8 mouse cellular contexts compared by ENCODE assay signal in genomic region chr3:88087688-88088087, GRCm38 (mm10). TPM values are rescaled to one million over a fixed set of nuclear protein-coding genes. Genes with fewer than 3 reads are reported as not detected.
DNase-seq lines count a peak whose midpoint lies in the region; ATAC-seq and TF ChIP-seq lines count a peak whose summit lies in the region.

No protein-coding gene starts in this region.

- WGBS in kidney, adult 2 months: 97% methylated on average over 1 of the region's 1 CpGs
- WGBS in kidney, embryonic 14.5 days: 81% methylated on average over 1 of the region's 1 CpGs
- 90% methylated on average over 1 of the region's 1 CpGs for WGBS in lung, adult 2 months

- in situ Hi-C loops in CH12.LX (cut with MboI; ENCODE audit: low pct_ligation_motif_present, low pct_unique_long_range_greater_than_20kb, low sequenced_read_pairs): loop anchor here (5.0 kb wide), 2 partner anchors 45 to 80 kb away; no protein-coding TSS in a partner anchor

- no peak overlapping the region for H3K4me2 ChIP-seq in kidney, embryonic 14.5 days (replicated peaks; ENCODE audit: low read depth, low read length)
- H3K4me2 ChIP-seq in CH12.LX (ENCODE audit: insufficient read depth, low read depth, poor library complexity, severe bottlenecking): no peak overlapping the region

- dilution Hi-C loops in CH12.LX (cut with MboI; ENCODE audit: extremely low pct_ligation_motif_present, extremely low pct_unique_long_range_greater_than_20kb, low sequenced_read_pairs): no loop called here

- H3K36me3 ChIP-seq in kidney, adult 2 months (ENCODE audit: control insufficient read depth, insufficient read depth, low read length): no peaks in the 10 kb centered on the region
- peaks cover 65% of the 10 kb centered on the region for H3K36me3 ChIP-seq in kidney, embryonic 14.5 days (ENCODE audit: control insufficient read depth, insufficient read depth, low read length)
- peaks cover 32 to 70% of the 10 kb centered on the region in 2 experiments for H3K36me3 ChIP-seq in CH12.LX (replicated peaks in 1 of 2; ENCODE audit: control insufficient read depth in 1 of 2, insufficient read depth in 1 of 2, low read length in 1 of 2)

- peak; percentile 68 for TF ChIP-seq CTCF in kidney, adult 2 months (conservative IDR thresholded peaks at IDR 0.05; ENCODE audit: insufficient read depth, insufficient read length, low read depth, low read length)
- TF ChIP-seq CTCF in CH12.LX (conservative IDR thresholded peaks at IDR 0.05 in 1 of 2, IDR thresholded peaks at IDR 0.05 in 1 of 2; ENCODE audit: low read depth in 2 of 2, low read length in 2 of 2): peak; percentile 70 to 90
- TF ChIP-seq CTCF in lung, adult 2 months (IDR thresholded peaks at IDR 0.05; ENCODE audit: insufficient read depth, low read length): peak; percentile 78

- ATAC-seq in kidney, embryonic 14.5 days (ENCODE audit: low FRiP score, low TSS enrichment): no peak

- H3K79me2 ChIP-seq in CH12.LX (replicated peaks; ENCODE audit: control insufficient read depth, extremely low read depth, insufficient read depth, poor library complexity, severe bottlenecking): no peaks in the 10 kb centered on the region

- TF ChIP-seq EP300 in CH12.LX (IDR thresholded peaks at IDR 0.05; ENCODE audit: low read length): no peak

- H3K4me3 ChIP-seq in kidney, adult 2 months (ENCODE audit: insufficient read depth, low read depth, low read length): no peak overlapping the region
- no peak overlapping the region for H3K4me3 ChIP-seq in kidney, embryonic 14.5 days (ENCODE audit: low read length)
- H3K4me3 ChIP-seq in CH12.LX (replicated peaks in 1 of 3; ENCODE audit: low read depth in 2 of 3, low read length in 2 of 3, poor library complexity in 1 of 3): no peak overlapping the region
- H3K4me3 ChIP-seq in lung, adult 2 months (replicated peaks; ENCODE audit: extremely low read depth, low read depth, low read length): no peak overlapping the region

- TF ChIP-seq POLR2A in kidney, adult 2 months (IDR thresholded peaks at IDR 0.05; ENCODE audit: low read depth, low read length): no peak
- TF ChIP-seq POLR2A in CH12.LX (IDR thresholded peaks at IDR 0.05; ENCODE audit: low read depth, low read length): no peak
- TF ChIP-seq POLR2A in lung, adult 2 months (IDR thresholded peaks at IDR 0.05; ENCODE audit: borderline replicate concordance, extremely low read depth, low read depth, low read length): no peak

- peak; percentile 56 for DNase-seq in kidney, adult 2 months
- DNase-seq in CH12.LX (ENCODE audit: extremely low read depth) (peak; percentile 45), adipocyte (ENCODE audit: low spot score) (peak; percentile 49)
- DNase-seq in lung, adult 2 months: no peak
- DNase-seq in layer of hippocampus, postnatal 36 days: no peak
- DNase-seq in layer of hippocampus, postnatal 25 days (ENCODE audit: extremely low spot score in 1 of 2, low spot score in 1 of 2): no peak
- DNase-seq in frontal cortex, postnatal 25 days (ENCODE audit: low spot score in 2 of 2): no peak

- TF ChIP-seq RAD21 in CH12.LX (IDR thresholded peaks at IDR 0.05; ENCODE audit: low read depth, low read length): peak; percentile 70

- H3K27me3 ChIP-seq in kidney, adult 2 months (replicated peaks; ENCODE audit: control insufficient read depth, insufficient read depth, low read length): no peaks in the 10 kb centered on the region
- H3K27me3 ChIP-seq in kidney, embryonic 14.5 days (ENCODE audit: control insufficient read depth, insufficient read depth, low read length): no peaks in the 10 kb centered on the region
- H3K27me3 ChIP-seq in CH12.LX (replicated peaks): no peaks in the 10 kb centered on the region

- no peak overlapping the region for H3K9ac ChIP-seq in kidney, embryonic 14.5 days (ENCODE audit: low read depth, low read length)
- no peak overlapping the region for H3K9ac ChIP-seq in CH12.LX (ENCODE audit: insufficient read depth, low read depth)

- no peaks in the 10 kb centered on the region for H3K4me1 ChIP-seq in kidney, adult 2 months (ENCODE audit: control insufficient read depth, insufficient read depth, low read length)
- H3K4me1 ChIP-seq in kidney, embryonic 14.5 days (ENCODE audit: control insufficient read depth, insufficient read depth, low read length): peaks cover 5% of the 10 kb centered on the region; the same call in 1 of the 2 replicates
- H3K4me1 ChIP-seq in CH12.LX (ENCODE audit: control insufficient read depth in 1 of 2, insufficient read depth in 2 of 2): peaks cover 10 to 35% of the 10 kb centered on the region in 2 experiments
- H3K4me1 ChIP-seq in lung, adult 2 months (ENCODE audit: control insufficient read depth, insufficient read depth, low read length): no peaks in the 10 kb centered on the region

- no peak overlapping the region for H3K27ac ChIP-seq in kidney, adult 2 months (ENCODE audit: insufficient read depth, low read depth, low read length)
- no peak overlapping the region for H3K27ac ChIP-seq in kidney, embryonic 14.5 days (ENCODE audit: low read depth, low read length)
- H3K27ac ChIP-seq in CH12.LX (ENCODE audit: insufficient read depth, low read depth): no peak overlapping the region

- H3K9me3 ChIP-seq in kidney, embryonic 14.5 days (ENCODE audit: control insufficient read depth, low read length): no peaks in the 10 kb centered on the region
- no peaks in the 10 kb centered on the region for H3K9me3 ChIP-seq in CH12.LX (replicated peaks; ENCODE audit: low read length)

TF ChIP-seq in CH12.LX, 34 proteins besides CTCF, POLR2A, EP300 and RAD21:
- TF ChIP-seq SMC3 (IDR thresholded peaks at IDR 0.05; ENCODE audit: low read depth, low read length): peak; percentile 83
- peak; percentile 31; the same call in 1 of the 2 replicates for TF ChIP-seq ZC3H11A (IDR thresholded peaks at IDR 0.05; ENCODE audit: low read depth, low read length)
- no peak for TF ChIP-seq JUN (IDR thresholded peaks at IDR 0.05; ENCODE audit: insufficient read depth, low read depth, low read length)
- TF ChIP-seq MYC (IDR thresholded peaks at IDR 0.05; ENCODE audit: low read depth, low read length): peak; percentile 97
- TF ChIP-seq USF1 (IDR thresholded peaks at IDR 0.05; ENCODE audit: low read depth, low read length): no peak
- TF ChIP-seq ZNF384 (IDR thresholded peaks at IDR 0.05; ENCODE audit: low read depth, low read length): peak; percentile 68

RNA-seq across cellular contexts. Expression of gene Iqgap3, which starts 5.9 kb away (rescaled TPM):
- 0.81 and 0.83 TPM in 2 replicates for polyA plus RNA-seq in kidney, adult 2 months (2012; rRNA removed)
- polyA plus RNA-seq in kidney, embryonic 14.5 days (2014; fragmentation: Nextera tagmentation; extraction: Ambion mirVana): 15.5 and 20.9 TPM in 2 replicates
- total RNA-seq in CH12.LX (2012; rRNA removed): 15.9 and 21.9 TPM in 2 replicates
- 12.1 and 13.0 TPM in 2 replicates for total RNA-seq in CH12.LX (2014; rRNA removed)
- polyA plus RNA-seq in CH12.LX (2012; ENCODE audit: insufficient read length, low read depth): 16.1 and 18.3 TPM in 2 replicates
- 1.8 and 2.5 TPM in 2 replicates for polyA plus RNA-seq in lung, adult 2 months (2012; rRNA removed)
- total RNA-seq in layer of hippocampus, postnatal 36 days (2021): under 1 TPM; 0.37 to 0.53 TPM
- total RNA-seq in layer of hippocampus, postnatal 25 days (2021): under 1 TPM; 0.42 to 0.52 TPM

RNA-seq across cellular contexts. Expression of gene Ttc24, which starts 9.6 kb away (rescaled TPM):
- polyA plus RNA-seq in kidney, adult 2 months (2012; rRNA removed): 0.15 TPM in 1 of 2 replicates, not detected in the other
- polyA plus RNA-seq in kidney, embryonic 14.5 days (2014; fragmentation: Nextera tagmentation; extraction: Ambion mirVana): not detected in 2 replicates
- total RNA-seq in CH12.LX (2012; rRNA removed): not detected in 2 replicates
- not detected in 2 replicates for total RNA-seq in CH12.LX (2014; rRNA removed)
- polyA plus RNA-seq in CH12.LX (2012; ENCODE audit: insufficient read length, low read depth): not detected in 2 replicates
- not detected in 2 replicates for polyA plus RNA-seq in lung, adult 2 months (2012; rRNA removed)
- total RNA-seq in layer of hippocampus, postnatal 36 days (2021): not detected
- not detected for total RNA-seq in layer of hippocampus, postnatal 25 days (2021)

RNA-seq across cellular contexts. Expression of gene Naxe, which starts 29.4 kb away (rescaled TPM):
- polyA plus RNA-seq in kidney, adult 2 months (2012; rRNA removed): 141 and 165 TPM in 2 replicates
- 159 and 171 TPM in 2 replicates for polyA plus RNA-seq in kidney, embryonic 14.5 days (2014; fragmentation: Nextera tagmentation; extraction: Ambion mirVana)
- total RNA-seq in CH12.LX (2012; rRNA removed) (98.1 and 124 TPM in 2 replicates), CH12.LX (2014; rRNA removed) (65.6 and 71.0 TPM in 2 replicates)
- 80.5 and 91.3 TPM in 2 replicates for polyA plus RNA-seq in CH12.LX (2012; ENCODE audit: insufficient read length, low read depth)
- polyA plus RNA-seq in lung, adult 2 months (2012; rRNA removed): 90.5 and 117 TPM in 2 replicates
- total RNA-seq in layer of hippocampus, postnatal 36 days (2021): 10 to 100 TPM; 77.7 to 78.1 TPM
- total RNA-seq in layer of hippocampus, postnatal 25 days (2021): 10 to 100 TPM; 80.8 to 84.2 TPM

RNA-seq across cellular contexts. Expression of gene Gpatch4, which starts 44.8 kb away (rescaled TPM):
- polyA plus RNA-seq in kidney, adult 2 months (2012; rRNA removed): 5.1 and 7.4 TPM in 2 replicates
- polyA plus RNA-seq in kidney, embryonic 14.5 days (2014; fragmentation: Nextera tagmentation; extraction: Ambion mirVana): 48.1 and 48.6 TPM in 2 replicates
- total RNA-seq in CH12.LX (2012; rRNA removed) (49.1 and 64.2 TPM in 2 replicates), CH12.LX (2014; rRNA removed) (20.3 and 21.6 TPM in 2 replicates)
- 128 and 182 TPM in 2 replicates for polyA plus RNA-seq in CH12.LX (2012; ENCODE audit: insufficient read length, low read depth)
- polyA plus RNA-seq in lung, adult 2 months (2012; rRNA removed): 5.7 and 7.2 TPM in 2 replicates
- total RNA-seq in layer of hippocampus, postnatal 36 days (2021): 10 to 100 TPM; 14.5 to 17.8 TPM
- total RNA-seq in layer of hippocampus, postnatal 25 days (2021): 10 to 100 TPM; 14.9 to 15.7 TPM

RNA-seq across cellular contexts. Expression of gene Mef2d, which starts 54.5 kb away (rescaled TPM):
- 41.8 and 42.7 TPM in 2 replicates for polyA plus RNA-seq in kidney, adult 2 months (2012; rRNA removed)
- 12.6 and 21.8 TPM in 2 replicates for polyA plus RNA-seq in kidney, embryonic 14.5 days (2014; fragmentation: Nextera tagmentation; extraction: Ambion mirVana)
- total RNA-seq in CH12.LX (2012; rRNA removed): 10.9 and 11.0 TPM in 2 replicates
- 4.3 and 4.8 TPM in 2 replicates for total RNA-seq in CH12.LX (2014; rRNA removed)
- polyA plus RNA-seq in CH12.LX (2012; ENCODE audit: insufficient read length, low read depth): 51.2 and 75.8 TPM in 2 replicates
- 87.0 and 94.3 TPM in 2 replicates for polyA plus RNA-seq in lung, adult 2 months (2012; rRNA removed)
- total RNA-seq in layer of hippocampus, postnatal 36 days (2021): 100 to 1,000 TPM; 191 to 207 TPM
- 100 to 1,000 TPM; 179 to 212 TPM for total RNA-seq in layer of hippocampus, postnatal 25 days (2021)

Comparison
In these comparisons a context has a peak if more than half of its experiments do, and no peak if none do; other contexts are left out.
1. DNase-seq: peak in kidney, adult 2 months (single experiment), CH12.LX (single experiment) and adipocyte (single experiment); none in lung, adult 2 months (single experiment), layer of hippocampus, postnatal 36 days (0 of 2), layer of hippocampus, postnatal 25 days (0 of 2) and frontal cortex, postnatal 25 days (0 of 2).
2. Peak in every context shown above with its lines, with median percentiles within 50 percentile points of each other: CTCF ChIP-seq.